Mouse (Mus musculus): ENCODE results near the gene Nlrp4b. TPM values are rescaled to one million over a fixed set of nuclear protein-coding genes. Genes with fewer than 3 reads are reported as not detected.
"Not testable (repeated sequence)": the region's sequence is repeated elsewhere in the genome, so short reads cannot be mapped to it uniquely, and the experiment has no call there.

Nlrp4b gene
- not detected in 2 replicates for polyA plus RNA-seq (2014; fragmentation: Nextera tagmentation; extraction: Ambion mirVana)

DNA sequence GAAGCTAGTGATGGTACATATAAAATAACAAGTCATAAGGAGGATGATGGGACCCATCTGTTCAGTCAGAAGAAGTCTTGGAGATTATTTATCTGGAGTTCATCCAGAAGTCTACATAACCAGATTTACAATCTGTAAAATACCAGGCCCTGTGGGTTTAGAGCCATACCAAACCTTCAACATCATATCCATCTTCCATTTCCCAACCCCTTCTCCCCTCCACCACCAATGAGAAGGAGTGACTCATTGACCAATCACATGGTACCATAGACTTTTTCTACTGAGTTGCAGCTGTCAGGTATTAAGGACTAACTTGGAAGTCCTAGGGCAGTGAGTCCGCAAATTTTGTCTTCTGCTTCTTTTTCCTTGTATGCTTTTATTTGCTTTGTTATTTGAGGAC lies at the start of gene Nlrp4b:
Gene Nlrp4b, plus strand, starts transcription at position 301 of the 400 bp plus-strand sequence.
- no peaks in the 10 kb centered on the region for H3K36me3 ChIP-seq (replicated peaks; ENCODE audit: control insufficient read depth, insufficient read depth, low read depth, low read length)
- no peak within 1 kb of the TSS for H3K9ac ChIP-seq (replicated peaks; ENCODE audit: low read length)
- ATAC-seq (replicated peaks; ENCODE audit: insufficient number of reproducible peaks, low FRiP score, low TSS enrichment, low read depth) (no peak), DNase-seq (ENCODE audit: low spot score) (no peak)
- H3K4me2 ChIP-seq (ENCODE audit: low read depth, low read length): no peak within 1 kb of the TSS
- peaks cover 3% of the 10 kb centered on the region; the same call in 1 of the 2 replicates for H3K9me3 ChIP-seq (replicated peaks; ENCODE audit: control insufficient read depth, low read length)
- 93% methylated on average over 1 of the region's 1 CpGs for WGBS
- H3K27me3 ChIP-seq (ENCODE audit: control insufficient read depth, insufficient read depth, low read length): no peaks in the 10 kb centered on the region
- no peaks in the 10 kb centered on the region for H3K4me1 ChIP-seq (ENCODE audit: control insufficient read depth, insufficient read depth, low read length)
- H3K27ac ChIP-seq (replicated peaks; ENCODE audit: low read depth, low read length): no peak within 1 kb of the TSS
- H3K4me3 ChIP-seq (ENCODE audit: low read depth, low read length): no peak within 1 kb of the TSS

DNA sequence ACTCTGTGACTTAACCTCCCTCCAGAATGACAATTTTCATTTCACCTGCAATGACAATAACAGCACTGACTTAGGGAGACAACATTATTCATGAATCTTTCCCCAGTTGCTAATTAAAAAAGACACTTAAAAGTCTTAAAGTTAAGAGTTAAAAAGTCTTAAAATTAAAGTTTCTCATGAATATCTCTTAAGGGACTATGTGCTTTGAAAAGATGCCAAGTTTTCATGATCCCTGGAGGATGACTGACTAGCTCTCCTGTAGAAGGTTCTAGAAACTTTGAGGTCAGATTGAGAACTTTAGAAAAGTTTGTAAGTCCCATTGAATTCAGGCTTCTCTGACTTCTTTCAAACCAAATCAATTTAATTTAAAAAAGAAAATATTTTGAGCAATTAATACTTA lies 66.7 kb downstream of the Nlrp4b start, which contains the start of gene Vmn1r71:
Gene Vmn1r71, minus strand, starts transcription at position 101 of the 400 bp plus-strand sequence.
- H3K4me1 ChIP-seq (ENCODE audit: control insufficient read depth, insufficient read depth, low read length): no peaks in the 10 kb centered on the region
- no peak within 1 kb of the TSS for H3K9ac ChIP-seq (replicated peaks; ENCODE audit: low read length)
- DNase-seq (ENCODE audit: low spot score) (no peak), ATAC-seq (replicated peaks; ENCODE audit: insufficient number of reproducible peaks, low FRiP score, low TSS enrichment, low read depth) (no peak)
- no peaks in the 10 kb centered on the region for H3K36me3 ChIP-seq (replicated peaks; ENCODE audit: control insufficient read depth, insufficient read depth, low read depth, low read length)
- no peak within 1 kb of the TSS for H3K27ac ChIP-seq (replicated peaks; ENCODE audit: low read depth, low read length)
- no peaks in the 10 kb centered on the region for H3K27me3 ChIP-seq (ENCODE audit: control insufficient read depth, insufficient read depth, low read length)
- H3K4me3 ChIP-seq (ENCODE audit: low read depth, low read length): no peak within 1 kb of the TSS
- H3K9me3 ChIP-seq (replicated peaks; ENCODE audit: control insufficient read depth, low read length): no peaks in the 10 kb centered on the region; the same call in 1 of the 2 replicates
- H3K4me2 ChIP-seq (ENCODE audit: low read depth, low read length): no peak within 1 kb of the TSS

DNA sequence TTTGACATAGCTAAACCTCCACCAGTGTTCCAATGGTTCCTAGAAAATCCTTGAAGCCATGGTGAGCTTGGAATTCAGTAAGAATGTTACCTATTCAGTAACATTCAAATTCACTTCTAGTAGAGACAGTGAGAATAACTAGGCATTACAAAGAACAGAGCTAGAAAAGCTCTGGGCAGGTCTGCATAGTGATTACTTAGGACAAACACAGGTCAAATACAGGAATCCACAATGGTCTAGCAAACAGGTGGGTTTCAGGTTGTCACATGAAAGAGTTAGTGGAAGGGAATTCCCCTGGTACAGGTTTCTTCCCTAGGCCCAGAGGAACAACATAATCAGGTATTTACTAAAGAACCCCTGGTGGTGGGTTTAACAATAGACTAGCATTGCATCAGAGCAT lies 70.0 kb downstream of the Nlrp4b start:
- not testable (repeated sequence) for ATAC-seq (replicated peaks; ENCODE audit: insufficient number of reproducible peaks, low FRiP score, low TSS enrichment, low read depth); H3K9me3 ChIP-seq (replicated peaks; ENCODE audit: control insufficient read depth, low read length)

More for the DNA sequence above, 70.0 kb downstream of the Nlrp4b start:
- not testable (repeated sequence) for H3K27ac ChIP-seq (replicated peaks; ENCODE audit: low read depth, low read length); H3K9ac ChIP-seq (replicated peaks; ENCODE audit: low read length); H3K36me3 ChIP-seq (replicated peaks; ENCODE audit: control insufficient read depth, insufficient read depth, low read depth, low read length); H3K4me1 ChIP-seq (ENCODE audit: control insufficient read depth, insufficient read depth, low read length); DNase-seq (ENCODE audit: low spot score); H3K4me2 ChIP-seq (ENCODE audit: low read depth, low read length); H3K27me3 ChIP-seq (ENCODE audit: control insufficient read depth, insufficient read depth, low read length); H3K4me3 ChIP-seq (ENCODE audit: low read depth, low read length)

Other genes starting within 250 kb of the Nlrp4b start
- gene Vmn1r67, start 244.5 kb upstream of the Nlrp4b start, polyA plus RNA-seq (2014; fragmentation: Nextera tagmentation; extraction: Ambion mirVana): not detected in 2 replicates
- gene Zik1, start 192.4 kb upstream of the Nlrp4b start, polyA plus RNA-seq (2014; fragmentation: Nextera tagmentation; extraction: Ambion mirVana): 46.8 and 53.0 TPM in 2 replicates
- gene Vmn1r68, start 129.3 kb upstream of the Nlrp4b start, polyA plus RNA-seq (2014; fragmentation: Nextera tagmentation; extraction: Ambion mirVana): not detected in 2 replicates
- gene Vmn1r69, start 74.1 kb upstream of the Nlrp4b start, polyA plus RNA-seq (2014; fragmentation: Nextera tagmentation; extraction: Ambion mirVana): not detected in 2 replicates
- not detected in 2 replicates for gene Vmn1r70, start 56.3 kb upstream of the Nlrp4b start, polyA plus RNA-seq (2014; fragmentation: Nextera tagmentation; extraction: Ambion mirVana)
- not detected in 2 replicates for gene Vmn1r71, start 66.6 kb downstream of the Nlrp4b start, polyA plus RNA-seq (2014; fragmentation: Nextera tagmentation; extraction: Ambion mirVana)
- not detected in 2 replicates for gene Zscan4b, start 217.3 kb downstream of the Nlrp4b start, polyA plus RNA-seq (2014; fragmentation: Nextera tagmentation; extraction: Ambion mirVana)